In genomic region chr17:71038812-71039211, GRCm38 (mm10) we compare ENCODE assay signal across 10 mouse cellular contexts. TPM values are rescaled to one million over a fixed set of nuclear protein-coding genes. Genes with fewer than 3 reads are reported as not detected.
A peak's percentile ranks its signal among the peaks of the same experiment; 100 is the strongest.
DNase-seq lines count a peak whose midpoint lies in the region; ATAC-seq and TF ChIP-seq lines count a peak whose summit lies in the region.
"Had no signal": no experiment of that assay in that cellular context is flagged by ENCODE, and none has a peak within 500 bp of the region (broad histone marks: within the 10 kb centered on the region; RNA-seq: fewer than 3 reads in every experiment).

No protein-coding gene starts in this region.

- 0 out of 2 replicates have a peak, but pooled peaks cover 3% of the 10 kb centered on the region for H3K4me1 ChIP-seq in kidney, adult 2 months (ENCODE audit: control insufficient read depth, insufficient read depth, low read length)
- H3K4me1 ChIP-seq in heart, embryonic 12.5 days (replicated peaks) = peaks cover 22% of the 10 kb centered on the region
- H3K4me1 ChIP-seq in limb, embryonic 13.5 days = peaks cover 24% of the 10 kb centered on the region
- H3K4me1 ChIP-seq: liver, embryonic 15.5 days had no signal

- H3K4me3 ChIP-seq in kidney, adult 2 months (ENCODE audit: insufficient read depth, low read depth, low read length) = no peak overlapping the region
- H3K4me3 ChIP-seq in heart, embryonic 12.5 days = no peak overlapping the region
- H3K4me3 ChIP-seq in limb, embryonic 13.5 days = no peak overlapping the region
- H3K4me3 ChIP-seq: liver, embryonic 15.5 days; midbrain, embryonic 10.5 days had no signal

- no peak for TF ChIP-seq POLR2A in kidney, adult 2 months (IDR thresholded peaks at IDR 0.05; ENCODE audit: low read depth, low read length)

- intact Hi-C loops in gastrocnemius, postnatal 14 days (cut with DNase I; ENCODE audit: low total_unique reads) = no loop called here

- H3K36me3 ChIP-seq in kidney, adult 2 months (ENCODE audit: control insufficient read depth, insufficient read depth, low read length) = no peaks in the 10 kb centered on the region
- H3K36me3 ChIP-seq in heart, embryonic 12.5 days = peaks cover 79% of the 10 kb centered on the region
- H3K36me3 ChIP-seq in limb, embryonic 13.5 days = no peaks in the 10 kb centered on the region
- H3K36me3 ChIP-seq: liver, embryonic 15.5 days; midbrain, embryonic 10.5 days had no signal

- no peak overlapping the region for H3K4me2 ChIP-seq in heart, embryonic 12.5 days
- no peak overlapping the region for H3K4me2 ChIP-seq in limb, embryonic 13.5 days (replicated peaks)
- H3K4me2 ChIP-seq: liver, embryonic 15.5 days had no signal

- ATAC-seq in heart, embryonic 12.5 days (ENCODE audit: insufficient number of reproducible peaks, low FRiP score) = no peak
- ATAC-seq in limb, embryonic 13.5 days (ENCODE audit: low FRiP score, low read depth) = peak; percentile 52
- no peak for ATAC-seq in megakaryocyte progenitor cell, adult 5-6 weeks (replicated peaks; ENCODE audit: poor library complexity)

- peak overlapping the region; percentile 38; the same call in 1 of the 2 replicates for H3K9ac ChIP-seq in heart, embryonic 12.5 days
- H3K9ac ChIP-seq in limb, embryonic 13.5 days = no peak overlapping the region
- H3K9ac ChIP-seq: liver, embryonic 15.5 days had no signal

- no peaks in the 10 kb centered on the region for H3K27me3 ChIP-seq in kidney, adult 2 months (replicated peaks; ENCODE audit: control insufficient read depth, insufficient read depth, low read length)
- H3K27me3 ChIP-seq in heart, embryonic 12.5 days (replicated peaks) = no peaks in the 10 kb centered on the region
- H3K27me3 ChIP-seq in limb, embryonic 13.5 days = no peaks in the 10 kb centered on the region
- H3K27me3 ChIP-seq: liver, embryonic 15.5 days had no signal

- peak; percentile 51 for DNase-seq in kidney, postnatal 10 days
- no peak for DNase-seq in kidney, adult 2 months
- peak; percentile 72 for DNase-seq in gastrocnemius, postnatal 14 days
- no peak for DNase-seq in frontal cortex, postnatal 36 days (ENCODE audit: low spot score in 2 of 2)
- DNase-seq: cerebellum, adult 9-10 months had no signal

- no peak overlapping the region for H3K27ac ChIP-seq in kidney, adult 2 months (ENCODE audit: insufficient read depth, low read depth, low read length)
- H3K27ac ChIP-seq in heart, embryonic 12.5 days (ENCODE audit: poor library complexity, severe bottlenecking) = peak overlapping the region; percentile 53; the same call in 1 of the 2 replicates
- H3K27ac ChIP-seq in limb, embryonic 13.5 days = 0 out of 2 replicates have a peak overlapping the region, but pooled peaks have one; percentile 70
- H3K27ac ChIP-seq: liver, embryonic 15.5 days; midbrain, embryonic 10.5 days had no signal

- WGBS in kidney, adult 2 months = 65% methylated on average over 5 of the region's 5 CpGs
- 54% methylated on average over 5 of the region's 5 CpGs for WGBS in heart, embryonic 12.5 days
- 61% methylated on average over 5 of the region's 5 CpGs for WGBS in limb, embryonic 13.5 days

- no peaks in the 10 kb centered on the region for H3K9me3 ChIP-seq in heart, embryonic 12.5 days (replicated peaks)
- H3K9me3 ChIP-seq in limb, embryonic 13.5 days = no peaks in the 10 kb centered on the region
- H3K9me3 ChIP-seq: liver, embryonic 15.5 days; midbrain, embryonic 10.5 days had no signal

- TF ChIP-seq CTCF in kidney, adult 2 months (conservative IDR thresholded peaks at IDR 0.05; ENCODE audit: insufficient read depth, insufficient read length, low read depth, low read length) = no peak

RNA-seq across cellular contexts. Expression of gene Myl12a, which starts 36.1 kb away (rescaled TPM):
- 119 and 160 TPM in 2 replicates for polyA plus RNA-seq in kidney, adult 2 months (2012; rRNA removed)
- total RNA-seq in gastrocnemius, postnatal 14 days (2021) = 100 to 1,000 TPM; 490 to 594 TPM
- 832 and 883 TPM in 2 replicates for polyA plus RNA-seq in heart, embryonic 12.5 days (2016; fragmentation: Nextera tagmentation; extraction: Ambion mirVana)
- polyA plus RNA-seq in limb, embryonic 13.5 days (2015; fragmentation: Nextera tagmentation; extraction: Ambion mirVana) = 700 and 703 TPM in 2 replicates
- total RNA-seq in megakaryocyte progenitor cell, adult 5-6 weeks (2015) = 307 and 338 TPM in 2 replicates
- 150 and 188 TPM in 2 replicates for total RNA-seq in megakaryocyte progenitor cell, adult 5-6 weeks (2017)

RNA-seq across cellular contexts. Expression of gene Myom1, which starts 36.4 kb away (rescaled TPM):
- 2.8 and 4.3 TPM in 2 replicates for polyA plus RNA-seq in kidney, adult 2 months (2012; rRNA removed)
- 1,000 to 10,000 TPM; 1,017 to 1,171 TPM for total RNA-seq in gastrocnemius, postnatal 14 days (2021)
- polyA plus RNA-seq in heart, embryonic 12.5 days (2016; fragmentation: Nextera tagmentation; extraction: Ambion mirVana) = 229 and 241 TPM in 2 replicates
- polyA plus RNA-seq in limb, embryonic 13.5 days (2015; fragmentation: Nextera tagmentation; extraction: Ambion mirVana) = 15.0 and 15.2 TPM in 2 replicates
- 0.20 and 0.30 TPM in 2 replicates for total RNA-seq in megakaryocyte progenitor cell, adult 5-6 weeks (2015)
- 0.33 and 0.34 TPM in 2 replicates for total RNA-seq in megakaryocyte progenitor cell, adult 5-6 weeks (2017)

Comparison
In these comparisons a context has a peak if more than half of its experiments do, and no peak if none do; other contexts are left out.
1. DNase-seq: peak in kidney, postnatal 10 days (single experiment) and gastrocnemius, postnatal 14 days (single experiment); none in kidney, adult 2 months (single experiment) and frontal cortex, postnatal 36 days (0 of 2).
2. RNA of gene Myom1, which starts 36.4 kb away (polyA plus RNA-seq): 229 to 241 TPM in heart, embryonic 12.5 days; 15.0 to 15.2 TPM in limb, embryonic 13.5 days and 2.8 to 4.3 TPM in kidney, adult 2 months; every median in the first group is over 10 times any median in the second.